Mouse (Mus musculus): ENCODE data around the gene Ltc4s. TPM values are rescaled to one million over a fixed set of nuclear protein-coding genes. Genes with fewer than 3 reads are reported as not detected.

Ltc4s gene
- polyA plus RNA-seq, 1 experiment from 2014 or later = 3.6 TPM

Small RNA genes lying within 50 kb of the gene (microRNA-seq; reads per million reads assigned to microRNA genes)
- not detected for gene Mir6919

Other genes starting within 250 kb of the Ltc4s start
- gene Rnf130, start 213.3 kb downstream of the Ltc4s start, polyA plus RNA-seq (2015; fragmentation: Nextera tagmentation; extraction: Ambion mirVana) = 29.0 and 38.3 TPM in 2 replicates
- gene Tbc1d9b, start 107.2 kb downstream of the Ltc4s start, polyA plus RNA-seq (2015; fragmentation: Nextera tagmentation; extraction: Ambion mirVana) = 45.2 and 47.9 TPM in 2 replicates
- 16.1 and 19.5 TPM in 2 replicates for gene Mrnip, start 64.2 kb downstream of the Ltc4s start, polyA plus RNA-seq (2015; fragmentation: Nextera tagmentation; extraction: Ambion mirVana)
- 257 and 295 TPM in 2 replicates for gene Sqstm1, start 27.8 kb downstream of the Ltc4s start, polyA plus RNA-seq (2015; fragmentation: Nextera tagmentation; extraction: Ambion mirVana)
- 5.8 and 7.3 TPM in 2 replicates for gene Mgat4b, start 27.7 kb downstream of the Ltc4s start, polyA plus RNA-seq (2015; fragmentation: Nextera tagmentation; extraction: Ambion mirVana)
- gene Maml1, start 53.7 kb upstream of the Ltc4s start, polyA plus RNA-seq (2015; fragmentation: Nextera tagmentation; extraction: Ambion mirVana) = 5.2 and 5.9 TPM in 2 replicates
- gene Canx, start 87.1 kb upstream of the Ltc4s start, polyA plus RNA-seq (2015; fragmentation: Nextera tagmentation; extraction: Ambion mirVana) = 329 and 349 TPM in 2 replicates
- 0.43 and 0.45 TPM in 2 replicates for gene Cby3, start 115.8 kb upstream of the Ltc4s start, polyA plus RNA-seq (2015; fragmentation: Nextera tagmentation; extraction: Ambion mirVana)
- 474 and 483 TPM in 2 replicates for gene Hnrnph1, start 138.4 kb upstream of the Ltc4s start, polyA plus RNA-seq (2015; fragmentation: Nextera tagmentation; extraction: Ambion mirVana)
- 23.6 and 26.6 TPM in 2 replicates for gene Rufy1, start 192.5 kb upstream of the Ltc4s start, polyA plus RNA-seq (2015; fragmentation: Nextera tagmentation; extraction: Ambion mirVana)

Measured in lung, embryonic 16.5 days (tissue).